Mouse (Mus musculus): ENCODE measurements around the gene Spint2. TPM values are rescaled to one million over a fixed set of nuclear protein-coding genes. Genes with fewer than 3 reads are reported as not detected.

The Spint2 gene
- polyA plus RNA-seq, 1 experiment from 2014 or later: 80.7 TPM

DNA sequence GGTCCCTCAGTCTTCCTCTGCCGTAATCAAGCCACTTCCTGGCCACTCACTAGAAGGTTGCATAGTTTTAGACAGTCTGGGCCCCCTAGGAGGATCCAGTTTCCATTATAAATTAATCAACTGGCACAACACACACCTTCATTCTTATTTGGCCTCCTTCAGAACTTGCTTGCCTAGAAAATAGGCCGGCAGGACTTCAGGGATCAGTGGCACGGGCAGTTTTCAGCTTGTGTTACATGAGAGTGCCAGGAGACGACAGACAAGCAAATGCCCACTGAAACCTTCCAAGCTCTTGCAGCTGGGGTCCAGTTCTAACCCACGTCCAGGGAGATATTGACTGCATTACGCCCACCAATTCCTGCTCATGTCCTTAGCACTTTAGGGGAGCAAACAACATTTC lies 19.6 kb downstream of the Spint2 start:
- 67% methylated on average over 6 of the region's 6 CpGs for WGBS
- no peak for DNase-seq (ENCODE audit: low spot score)

DNA sequence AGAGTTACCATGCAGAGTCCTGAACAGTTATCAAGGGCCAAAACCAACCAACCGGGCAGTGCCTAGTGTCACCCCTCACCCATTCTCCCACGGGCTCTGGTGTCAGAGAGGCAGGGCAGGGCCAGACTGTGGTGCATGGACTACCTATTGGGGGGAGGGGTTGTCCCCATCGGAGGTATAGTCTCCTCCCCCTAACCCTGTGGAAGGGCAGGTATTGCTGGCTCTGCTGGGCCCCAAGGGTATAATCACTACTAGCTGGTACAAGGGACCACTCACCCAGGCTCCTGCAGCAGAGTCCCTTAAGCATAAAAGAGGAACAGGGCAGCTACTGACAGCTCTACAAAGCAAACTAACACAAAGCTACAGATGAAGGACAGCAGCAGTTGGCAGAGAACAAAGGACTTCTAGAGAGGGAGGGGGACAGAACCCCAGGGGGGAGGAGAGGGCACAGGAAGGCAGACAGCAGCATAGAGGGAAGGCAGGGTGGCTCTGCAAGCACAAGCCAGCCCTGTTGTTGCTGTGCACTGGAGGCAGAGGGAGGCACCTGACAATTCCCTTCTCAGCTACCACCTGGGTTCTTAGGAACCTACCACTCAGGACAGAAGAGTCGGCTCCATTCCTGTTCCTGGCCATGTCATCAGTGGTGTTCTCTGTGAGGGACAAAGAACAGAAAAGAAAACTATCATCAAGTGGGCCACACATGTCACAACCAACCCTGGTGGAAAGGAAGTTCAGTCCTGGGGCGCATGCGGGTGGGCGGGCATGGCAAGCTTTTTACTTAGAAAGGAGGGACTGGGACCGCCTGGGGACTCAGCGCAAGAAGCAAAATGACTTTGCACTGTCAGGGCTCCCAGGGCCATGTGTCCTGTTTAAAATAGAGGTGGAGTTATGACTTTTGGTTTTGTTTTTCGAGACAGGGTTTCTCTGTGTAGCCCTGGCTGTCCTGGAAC lies 21.7 kb downstream of the Spint2 start:
- no peak overlapping the region for H3K4me2 ChIP-seq (ENCODE audit: low read depth, severe bottlenecking)
- H3K27ac ChIP-seq (replicated peaks; ENCODE audit: low read depth, low read length): peak overlapping the region; percentile 68
- ATAC-seq (ENCODE audit: insufficient number of reproducible peaks, low FRiP score, low TSS enrichment, low read depth) (peak; percentile 75), DNase-seq (ENCODE audit: low spot score) (peak; percentile 36)
- no peaks in the 10 kb centered on the region for H3K36me3 ChIP-seq (ENCODE audit: control insufficient read depth, insufficient read depth, low read length)
- H3K9me3 ChIP-seq (ENCODE audit: control insufficient read depth, low read length): no peaks in the 10 kb centered on the region
- no peaks in the 10 kb centered on the region for H3K27me3 ChIP-seq (ENCODE audit: control insufficient read depth, insufficient read depth, low read length)
- no peak overlapping the region for H3K4me3 ChIP-seq (ENCODE audit: low read depth, low read length)
- H3K4me1 ChIP-seq (ENCODE audit: control insufficient read depth, insufficient read depth, low read length): peaks cover 16% of the 10 kb centered on the region
- 71% methylated on average over 10 of the region's 10 CpGs for WGBS
- H3K9ac ChIP-seq (ENCODE audit: low read length): no peak overlapping the region

More for the DNA sequence above, 19.6 kb downstream of the Spint2 start:
- Histone ChIP-seq H3K36me3 (ENCODE audit: control insufficient read depth, insufficient read depth, low read length) (no peaks in the 10 kb centered on the region), H3K4me2 (ENCODE audit: low read depth, severe bottlenecking) (no peak overlapping the region), H3K4me3 (ENCODE audit: low read depth, low read length) (no peak overlapping the region), H3K9me3 (ENCODE audit: control insufficient read depth, low read length) (no peaks in the 10 kb centered on the region), H3K4me1 (ENCODE audit: control insufficient read depth, insufficient read depth, low read length) (peaks cover 16% of the 10 kb centered on the region), H3K9ac (ENCODE audit: low read length) (no peak overlapping the region), H3K27ac (replicated peaks; ENCODE audit: low read depth, low read length) (no peak overlapping the region), H3K27me3 (ENCODE audit: control insufficient read depth, insufficient read depth, low read length) (no peaks in the 10 kb centered on the region)
- no peak for ATAC-seq (ENCODE audit: insufficient number of reproducible peaks, low FRiP score, low TSS enrichment, low read depth)

GRCm38 (mm10) chr7:29257368-29257767 lies 24.3 kb downstream of the Spint2 start:
- Histone ChIP-seq H3K27me3 (ENCODE audit: control insufficient read depth, insufficient read depth, low read length) (no peaks in the 10 kb centered on the region), H3K9ac (ENCODE audit: low read length) (no peak overlapping the region), H3K36me3 (ENCODE audit: control insufficient read depth, insufficient read depth, low read length) (no peaks in the 10 kb centered on the region), H3K4me2 (ENCODE audit: low read depth, severe bottlenecking) (no peak overlapping the region), H3K27ac (replicated peaks; ENCODE audit: low read depth, low read length) (no peak overlapping the region), H3K9me3 (ENCODE audit: control insufficient read depth, low read length) (no peaks in the 10 kb centered on the region), H3K4me3 (ENCODE audit: low read depth, low read length) (no peak overlapping the region), H3K4me1 (ENCODE audit: control insufficient read depth, insufficient read depth, low read length) (peaks cover 19% of the 10 kb centered on the region)
- 64% methylated on average over 1 of the region's 1 CpGs for WGBS
- no peak for DNase-seq (ENCODE audit: low spot score)
- ATAC-seq (ENCODE audit: insufficient number of reproducible peaks, low FRiP score, low TSS enrichment, low read depth): no peak

DNA sequence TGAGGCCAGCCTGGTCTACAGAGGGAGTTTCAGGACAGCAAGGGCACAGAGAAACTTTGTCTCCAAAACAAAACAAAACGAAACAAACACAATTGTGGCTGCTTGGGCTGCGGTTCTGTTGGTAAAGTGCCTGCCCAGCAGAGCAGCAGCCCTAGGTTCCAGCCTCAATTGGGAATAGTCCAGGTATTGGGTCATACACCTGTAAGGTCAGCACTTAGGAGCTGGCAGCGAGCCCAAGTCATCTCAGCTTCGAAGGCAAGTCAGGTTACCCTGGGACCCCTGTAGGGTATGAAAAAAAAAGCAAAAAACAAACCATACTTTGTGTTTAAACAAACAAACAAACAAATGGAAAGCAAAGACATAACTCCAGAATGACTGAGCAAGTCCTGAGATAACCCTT lies 25.8 kb downstream of the Spint2 start:
- no peak overlapping the region for H3K27ac ChIP-seq (replicated peaks; ENCODE audit: low read depth, low read length)
- peaks cover 17% of the 10 kb centered on the region for H3K4me1 ChIP-seq (ENCODE audit: control insufficient read depth, insufficient read depth, low read length)
- no peak overlapping the region for H3K9ac ChIP-seq (ENCODE audit: low read length)
- WGBS: 90% methylated on average over 4 of the region's 4 CpGs
- no peaks in the 10 kb centered on the region for H3K27me3 ChIP-seq (ENCODE audit: control insufficient read depth, insufficient read depth, low read length)
- H3K4me2 ChIP-seq (ENCODE audit: low read depth, severe bottlenecking): no peak overlapping the region
- no peak for ATAC-seq (ENCODE audit: insufficient number of reproducible peaks, low FRiP score, low TSS enrichment, low read depth)
- no peaks in the 10 kb centered on the region for H3K9me3 ChIP-seq (ENCODE audit: control insufficient read depth, low read length)
- H3K36me3 ChIP-seq (ENCODE audit: control insufficient read depth, insufficient read depth, low read length): no peaks in the 10 kb centered on the region
- H3K4me3 ChIP-seq (ENCODE audit: low read depth, low read length): no peak overlapping the region
- no peak for DNase-seq (ENCODE audit: low spot score)

- Histone ChIP-seq H3K27ac (replicated peaks; ENCODE audit: low read depth, low read length) (no peak overlapping the region; the same call in 1 of the 2 replicates), H3K36me3 (ENCODE audit: control insufficient read depth, insufficient read depth, low read length) (no peaks in the 10 kb centered on the region), H3K27me3 (ENCODE audit: control insufficient read depth, insufficient read depth, low read length) (no peaks in the 10 kb centered on the region), H3K4me2 (ENCODE audit: low read depth, severe bottlenecking) (no peak overlapping the region), H3K4me1 (ENCODE audit: control insufficient read depth, insufficient read depth, low read length) (peaks cover 6% of the 10 kb centered on the region; the same call in 1 of the 2 replicates), H3K4me3 (ENCODE audit: low read depth, low read length) (no peak overlapping the region), H3K9ac (ENCODE audit: low read length) (0 out of 2 replicates have a peak overlapping the region, but pooled peaks have one; percentile 4), H3K9me3 (ENCODE audit: control insufficient read depth, low read length) (no peaks in the 10 kb centered on the region)
- WGBS: 56% methylated on average over 5 of the region's 5 CpGs
- DNase-seq (ENCODE audit: low spot score) (no peak), ATAC-seq (ENCODE audit: insufficient number of reproducible peaks, low FRiP score, low TSS enrichment, low read depth) (no peak)
Measured at GRCm38 (mm10) chr7:29253842-29254241, 27.9 kb downstream of the Spint2 start.

GRCm38 (mm10) chr7:29251166-29251565 lies 30.5 kb downstream of the Spint2 start:
- H3K27ac ChIP-seq (replicated peaks; ENCODE audit: low read depth, low read length): no peak overlapping the region
- no peak overlapping the region for H3K4me2 ChIP-seq (ENCODE audit: low read depth, severe bottlenecking)
- ATAC-seq (ENCODE audit: insufficient number of reproducible peaks, low FRiP score, low TSS enrichment, low read depth): no peak
- no peak for DNase-seq (ENCODE audit: low spot score)
- no peak overlapping the region for H3K9ac ChIP-seq (ENCODE audit: low read length)
- H3K4me1 ChIP-seq (ENCODE audit: control insufficient read depth, insufficient read depth, low read length): peaks cover 9% of the 10 kb centered on the region
- WGBS: 71% methylated on average over 3 of the region's 3 CpGs
- H3K36me3 ChIP-seq (ENCODE audit: control insufficient read depth, insufficient read depth, low read length): no peaks in the 10 kb centered on the region
- H3K27me3 ChIP-seq (ENCODE audit: control insufficient read depth, insufficient read depth, low read length): 0 out of 2 replicates have a peak, but pooled peaks cover 3% of the 10 kb centered on the region
- H3K9me3 ChIP-seq (ENCODE audit: control insufficient read depth, low read length): no peaks in the 10 kb centered on the region
- no peak overlapping the region for H3K4me3 ChIP-seq (ENCODE audit: low read depth, low read length)

DNA sequence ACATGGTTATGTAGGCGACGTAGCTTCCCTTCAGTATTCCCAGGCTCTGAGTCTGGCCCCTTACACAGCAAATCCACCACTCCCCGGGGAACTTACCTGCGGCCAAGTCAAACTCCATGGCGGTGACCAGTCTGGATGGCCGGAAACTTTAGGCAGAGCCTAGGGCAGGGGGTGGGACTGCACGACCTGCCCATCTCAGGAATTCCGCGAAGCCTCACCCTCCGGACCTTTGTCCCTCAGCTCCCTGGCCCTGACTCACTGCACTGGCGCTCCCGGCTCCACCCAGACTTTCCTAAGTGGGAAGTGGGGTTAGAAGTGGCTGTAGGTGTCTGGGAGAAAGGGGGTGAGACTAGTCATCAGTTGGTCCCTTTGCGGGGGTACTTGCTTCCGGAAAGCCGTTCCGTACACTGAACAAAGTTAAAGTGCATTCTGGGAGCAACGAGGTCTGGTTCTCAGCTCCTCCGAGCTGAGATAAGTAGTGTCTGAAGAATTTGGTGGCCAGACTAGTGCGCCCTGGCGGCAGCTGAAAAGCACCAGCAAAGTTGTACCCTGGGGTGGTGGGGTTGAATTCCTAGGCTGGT lies 33.4 kb downstream of the Spint2 start, which contains the start of gene 2200002D01Rik:
2200002D01Rik (minus strand) TSS at position 206 of the 581 bp plus-strand sequence.
- no peaks in the 10 kb centered on the region for H3K9me3 ChIP-seq (ENCODE audit: control insufficient read depth, low read length)
- WGBS: 7% methylated on average over 20 of the region's 20 CpGs
- H3K4me1 ChIP-seq (ENCODE audit: control insufficient read depth, insufficient read depth, low read length): peaks cover 6% of the 10 kb centered on the region
- 0 out of 2 replicates have a peak, but pooled peaks cover 3% of the 10 kb centered on the region for H3K27me3 ChIP-seq (ENCODE audit: control insufficient read depth, insufficient read depth, low read length)
- peak within 1 kb of the TSS; percentile 14 for H3K4me3 ChIP-seq (ENCODE audit: low read depth, low read length)
- DNase-seq (ENCODE audit: low spot score) (peak; percentile 40), ATAC-seq (ENCODE audit: insufficient number of reproducible peaks, low FRiP score, low TSS enrichment, low read depth) (no peak)
- H3K4me2 ChIP-seq (ENCODE audit: low read depth, severe bottlenecking): peak within 1 kb of the TSS; percentile 50
- H3K9ac ChIP-seq (ENCODE audit: low read length): peak within 1 kb of the TSS; percentile 48; the same call in 1 of the 2 replicates
- H3K36me3 ChIP-seq (ENCODE audit: control insufficient read depth, insufficient read depth, low read length): peaks cover 14% of the 10 kb centered on the region
- H3K27ac ChIP-seq (replicated peaks; ENCODE audit: low read depth, low read length): no peak within 1 kb of the TSS

GRCm38 (mm10) chr7:29247706-29248105 lies 34.0 kb downstream of the Spint2 start:
- Histone ChIP-seq H3K36me3 (ENCODE audit: control insufficient read depth, insufficient read depth, low read length) (peaks cover 14% of the 10 kb centered on the region), H3K27ac (replicated peaks; ENCODE audit: low read depth, low read length) (no peak overlapping the region), H3K4me2 (ENCODE audit: low read depth, severe bottlenecking) (peak overlapping the region; percentile 50), H3K4me1 (ENCODE audit: control insufficient read depth, insufficient read depth, low read length) (peaks cover 6% of the 10 kb centered on the region), H3K9ac (ENCODE audit: low read length) (0 out of 2 replicates have a peak overlapping the region, but pooled peaks have one; percentile 12), H3K27me3 (ENCODE audit: control insufficient read depth, insufficient read depth, low read length) (0 out of 2 replicates have a peak, but pooled peaks cover 3% of the 10 kb centered on the region), H3K9me3 (ENCODE audit: control insufficient read depth, low read length) (no peaks in the 10 kb centered on the region), H3K4me3 (ENCODE audit: low read depth, low read length) (peak overlapping the region; percentile 14; the same call in 1 of the 2 replicates)
- peak; percentile 49 for DNase-seq (ENCODE audit: low spot score)
- 12% methylated on average over 19 of the region's 19 CpGs for WGBS
- no peak for ATAC-seq (ENCODE audit: insufficient number of reproducible peaks, low FRiP score, low TSS enrichment, low read depth)

All from limb, embryonic 11.5 days (tissue).